Mouse (Mus musculus) hindbrain, embryonic 12.5 days (tissue): ENCODE data around the gene Nbea. TPM values are rescaled to one million over a fixed set of nuclear protein-coding genes. Genes with fewer than 3 reads are reported as not detected.

Source experiments
- ATAC-seq: fragments of 200-750 bp; cut with Nextera tagmentation; 2 replicates; pipeline ENCODE4 v1.8.0; 2017; ENCODE audit warnings: moderate TSS enrichment; ENCODE audit not compliant: low FRiP score
- H3K27ac ChIP-seq: fragments of 300-500 bp; sonication (generic); 2 replicates; pipeline ENCODE4 v1.5.1; 2016; ENCODE audit warnings: mild to moderate bottlenecking
- H3K27me3 ChIP-seq: fragments of 300-500 bp; sonication (generic); 2 replicates; pipeline ENCODE4 v1.6.1; 2016; ENCODE audit warnings: mild to moderate bottlenecking
- H3K36me3 ChIP-seq: fragments of 300-500 bp; sonication (generic); 2 replicates; pipeline ENCODE4 v1.6.1; 2016; ENCODE audit warnings: mild to moderate bottlenecking
- H3K4me1 ChIP-seq: fragments of 300-500 bp; sonication (generic); 2 replicates; pipeline ENCODE4 v1.6.1; 2016
- H3K4me2 ChIP-seq: fragments of 300-500 bp; sonication (generic); replicated peaks from 2 replicates; pipeline ENCODE4 v1.6.1; 2016; ENCODE audit warnings: mild to moderate bottlenecking
- H3K4me3 ChIP-seq: fragments of 300-500 bp; sonication (generic); 2 replicates; pipeline ENCODE4 v1.5.1; 2016; ENCODE audit warnings: mild to moderate bottlenecking
- H3K9ac ChIP-seq: fragments of 300-500 bp; sonication (generic); 2 replicates; pipeline ENCODE4 v1.6.1; 2016; ENCODE audit warnings: mild to moderate bottlenecking, moderate library complexity
- H3K9me3 ChIP-seq: fragments of 300-500 bp; sonication (generic); replicated peaks from 2 replicates; pipeline ENCODE4 v1.6.1; 2016; ENCODE audit warnings: mild to moderate bottlenecking
- WGBS: fragments of 180-500 bp; shearing (Covaris S2); methylation state at CpG from one replicate; pipeline ENCODE4 v1.1.7; 2016; 5-methylcytosine and 5-hydroxymethylcytosine counted together
- polyA plus RNA-seq: library from polyadenylated mRNA; unstranded; fragments of >200 nt; fragmentation: Nextera tagmentation; extraction: Ambion mirVana; gene quantifications from 2 replicates; pipeline ENCODE4 v1.2.1, GENCODE M21; 2016

The Nbea gene
- polyA plus RNA-seq, 1 experiment from 2014 or later: 32.7 TPM

GRCm38 (mm10) chr3:55665928-55666327, 517.6 kb downstream of the Nbea start:
- no peak overlapping the region for H3K27ac ChIP-seq
- H3K4me3 ChIP-seq: no peak overlapping the region
- H3K36me3 ChIP-seq: no peaks in the 10 kb centered on the region
- no peak for ATAC-seq
- peaks cover 9% of the 10 kb centered on the region for H3K4me1 ChIP-seq
- H3K27me3 ChIP-seq: no peaks in the 10 kb centered on the region
- H3K4me2 ChIP-seq: no peak overlapping the region
- 35% methylated on average over 5 of the region's 5 CpGs for WGBS
- H3K9ac ChIP-seq: no peak overlapping the region
- no peaks in the 10 kb centered on the region for H3K9me3 ChIP-seq

GRCm38 (mm10) chr3:55664713-55665112, 518.8 kb downstream of the Nbea start:
- peaks cover 5% of the 10 kb centered on the region; the same call in 1 of the 2 replicates for H3K4me1 ChIP-seq
- no peak overlapping the region for H3K4me2 ChIP-seq
- ATAC-seq: no peak
- H3K9me3 ChIP-seq: no peaks in the 10 kb centered on the region
- H3K27ac ChIP-seq: no peak overlapping the region
- no peak overlapping the region for H3K4me3 ChIP-seq
- no peak overlapping the region for H3K9ac ChIP-seq
- H3K27me3 ChIP-seq: no peaks in the 10 kb centered on the region
- WGBS: 84% methylated on average over 3 of the region's 3 CpGs
- no peaks in the 10 kb centered on the region for H3K36me3 ChIP-seq

- no peak for ATAC-seq
- Histone ChIP-seq H3K4me2 (no peak overlapping the region), H3K4me3 (no peak overlapping the region), H3K9me3 (no peaks in the 10 kb centered on the region), H3K36me3 (no peaks in the 10 kb centered on the region), H3K4me1 (peaks cover 11% of the 10 kb centered on the region), H3K27ac (no peak overlapping the region), H3K9ac (no peak overlapping the region), H3K27me3 (no peaks in the 10 kb centered on the region)
- 78% methylated on average over 8 of the region's 9 CpGs for WGBS
Observed at GRCm38 (mm10) chr3:55661678-55662445, 521.6 kb downstream of the Nbea start.

- Histone ChIP-seq H3K4me3 (no peak overlapping the region), H3K9ac (no peak overlapping the region), H3K9me3 (no peaks in the 10 kb centered on the region), H3K4me1 (peaks cover 6% of the 10 kb centered on the region; the same call in 1 of the 2 replicates), H3K36me3 (no peaks in the 10 kb centered on the region), H3K27ac (no peak overlapping the region), H3K4me2 (no peak overlapping the region), H3K27me3 (no peaks in the 10 kb centered on the region)
- WGBS: 93% methylated on average over 10 of the region's 10 CpGs
- no peak for ATAC-seq
Observed at GRCm38 (mm10) chr3:55660261-55660838, 523.2 kb downstream of the Nbea start.

- Histone ChIP-seq H3K9ac (no peak overlapping the region), H3K27me3 (no peaks in the 10 kb centered on the region), H3K4me2 (no peak overlapping the region), H3K9me3 (no peaks in the 10 kb centered on the region), H3K4me1 (peaks cover 6% of the 10 kb centered on the region; the same call in 1 of the 2 replicates), H3K36me3 (no peaks in the 10 kb centered on the region), H3K4me3 (no peak overlapping the region), H3K27ac (no peak overlapping the region)
- 52% methylated on average over 7 of the region's 7 CpGs for WGBS
- ATAC-seq: no peak
Observed at GRCm38 (mm10) chr3:55659558-55660215, 523.8 kb downstream of the Nbea start.

- no peaks in the 10 kb centered on the region for H3K9me3 ChIP-seq
- 84% methylated on average over 2 of the region's 2 CpGs for WGBS
- ATAC-seq: no peak
- H3K9ac ChIP-seq: no peak overlapping the region
- no peak overlapping the region for H3K4me3 ChIP-seq
- peaks cover 1% of the 10 kb centered on the region; the same call in 1 of the 2 replicates for H3K36me3 ChIP-seq
- no peak overlapping the region for H3K27ac ChIP-seq
- no peaks in the 10 kb centered on the region for H3K27me3 ChIP-seq
- H3K4me1 ChIP-seq: peaks cover 6% of the 10 kb centered on the region
- H3K4me2 ChIP-seq: no peak overlapping the region
Observed at GRCm38 (mm10) chr3:55652321-55652720, 531.2 kb downstream of the Nbea start.

- no peak overlapping the region for H3K27ac ChIP-seq
- WGBS: 90% methylated on average over 4 of the region's 4 CpGs
- no peaks in the 10 kb centered on the region for H3K27me3 ChIP-seq
- ATAC-seq: no peak
- H3K4me1 ChIP-seq: peaks cover 6% of the 10 kb centered on the region
- H3K36me3 ChIP-seq: peaks cover 6% of the 10 kb centered on the region; the same call in 1 of the 2 replicates
- H3K4me2 ChIP-seq: no peak overlapping the region
- no peak overlapping the region for H3K9ac ChIP-seq
- H3K4me3 ChIP-seq: no peak overlapping the region
- H3K9me3 ChIP-seq: no peaks in the 10 kb centered on the region
Observed at GRCm38 (mm10) chr3:55651877-55652276, 531.6 kb downstream of the Nbea start.

- peaks cover 11% of the 10 kb centered on the region for H3K4me1 ChIP-seq
- no peak for ATAC-seq
- WGBS: 73% methylated on average over 5 of the region's 5 CpGs
- no peak overlapping the region for H3K4me3 ChIP-seq
- H3K4me2 ChIP-seq: no peak overlapping the region
- H3K9me3 ChIP-seq: no peaks in the 10 kb centered on the region
- H3K27me3 ChIP-seq: no peaks in the 10 kb centered on the region
- no peak overlapping the region for H3K27ac ChIP-seq
- no peak overlapping the region for H3K9ac ChIP-seq
- peaks cover 15% of the 10 kb centered on the region; the same call in 1 of the 2 replicates for H3K36me3 ChIP-seq
Observed at GRCm38 (mm10) chr3:55649541-55649940, 534.0 kb downstream of the Nbea start.

- WGBS: 79% methylated on average over 4 of the region's 4 CpGs
- ATAC-seq: no peak
- H3K27ac ChIP-seq: no peak overlapping the region
Observed at GRCm38 (mm10) chr3:55648299-55648698, 535.2 kb downstream of the Nbea start.

GRCm38 (mm10) chr3:55647176-55647575, 536.3 kb downstream of the Nbea start:
- ATAC-seq: no peak
- H3K27ac ChIP-seq: no peak overlapping the region
- peaks cover 18% of the 10 kb centered on the region for H3K4me1 ChIP-seq
- no peak overlapping the region for H3K4me3 ChIP-seq
- WGBS: 78% methylated on average over 6 of the region's 6 CpGs
- H3K36me3 ChIP-seq: peaks cover 15% of the 10 kb centered on the region; the same call in 1 of the 2 replicates
- H3K9me3 ChIP-seq: no peaks in the 10 kb centered on the region
- no peaks in the 10 kb centered on the region for H3K27me3 ChIP-seq
- no peak overlapping the region for H3K9ac ChIP-seq
- no peak overlapping the region for H3K4me2 ChIP-seq

More at GRCm38 (mm10) chr3:55648299-55648698, 535.2 kb downstream of the Nbea start:
- H3K4me1 ChIP-seq: peaks cover 18% of the 10 kb centered on the region
- no peak overlapping the region for H3K9ac ChIP-seq
- H3K4me3 ChIP-seq: no peak overlapping the region
- H3K36me3 ChIP-seq: peaks cover 15% of the 10 kb centered on the region; the same call in 1 of the 2 replicates
- H3K9me3 ChIP-seq: no peaks in the 10 kb centered on the region
- no peaks in the 10 kb centered on the region for H3K27me3 ChIP-seq
- H3K4me2 ChIP-seq: no peak overlapping the region

- H3K27me3 ChIP-seq: no peaks in the 10 kb centered on the region
- no peak overlapping the region for H3K4me3 ChIP-seq
- H3K9me3 ChIP-seq: no peaks in the 10 kb centered on the region
- no peak for ATAC-seq
- H3K4me1 ChIP-seq: peaks cover 18% of the 10 kb centered on the region
- H3K9ac ChIP-seq: no peak overlapping the region
- H3K27ac ChIP-seq: no peak overlapping the region
- no peak overlapping the region for H3K4me2 ChIP-seq
- H3K36me3 ChIP-seq: peaks cover 16% of the 10 kb centered on the region; the same call in 1 of the 2 replicates
- WGBS: 88% methylated on average over 3 of the region's 3 CpGs
Observed at GRCm38 (mm10) chr3:55646437-55646836, 537.1 kb downstream of the Nbea start.

GRCm38 (mm10) chr3:55644035-55644618, 539.4 kb downstream of the Nbea start:
- H3K27ac ChIP-seq: peak overlapping the region; percentile 62
- peaks cover 14% of the 10 kb centered on the region for H3K4me1 ChIP-seq
- H3K4me3 ChIP-seq: no peak overlapping the region
- H3K36me3 ChIP-seq: peaks cover 16% of the 10 kb centered on the region; the same call in 1 of the 2 replicates
- ATAC-seq: peak; percentile 79
- H3K9ac ChIP-seq: no peak overlapping the region
- no peaks in the 10 kb centered on the region for H3K27me3 ChIP-seq
- no peak overlapping the region for H3K4me2 ChIP-seq
- no peaks in the 10 kb centered on the region for H3K9me3 ChIP-seq
- WGBS: 43% methylated on average over 11 of the region's 11 CpGs
